Mouse (Mus musculus) hindbrain, embryonic 13.5 days (tissue): ENCODE results near the gene Rbm33. TPM values are rescaled to one million over a fixed set of nuclear protein-coding genes. Genes with fewer than 3 reads are reported as not detected.
A peak's percentile ranks its signal among the peaks of the same experiment; 100 is the strongest.

Source experiments
- ATAC-seq: fragments of 200-750 bp; cut with Nextera tagmentation; 2 replicates; pipeline ENCODE4 v1.8.0; 2017; ENCODE audit warnings: moderate TSS enrichment; ENCODE audit not compliant: low FRiP score
- H3K27ac ChIP-seq: fragments of 300-500 bp; sonication (generic); 2 replicates; pipeline ENCODE4 v1.5.1; 2015; ENCODE audit warnings: inconsistent platforms, mild to moderate bottlenecking, moderate library complexity
- H3K27me3 ChIP-seq: fragments of 300-500 bp; sonication (generic); 2 replicates; pipeline ENCODE4 v1.6.1; 2015; ENCODE audit warnings: mild to moderate bottlenecking, inconsistent platforms
- H3K36me3 ChIP-seq: fragments of 300-500 bp; sonication (generic); 2 replicates; pipeline ENCODE4 v1.6.1; 2015; ENCODE audit warnings: mild to moderate bottlenecking, inconsistent platforms
- H3K4me1 ChIP-seq: fragments of 300-500 bp; sonication (generic); replicated peaks from 2 replicates; pipeline ENCODE4 v1.6.1; 2015; ENCODE audit warnings: inconsistent platforms
- H3K4me2 ChIP-seq: fragments of 300-500 bp; sonication (generic); 2 replicates; pipeline ENCODE4 v1.6.1; 2015; ENCODE audit warnings: inconsistent platforms, mild to moderate bottlenecking, moderate library complexity
- H3K4me3 ChIP-seq: fragments of 300-500 bp; sonication (generic); 2 replicates; pipeline ENCODE4 v1.5.1; 2015; ENCODE audit warnings: mild to moderate bottlenecking, inconsistent platforms
- H3K9ac ChIP-seq: fragments of 300-500 bp; sonication (generic); 2 replicates; pipeline ENCODE4 v1.6.1; 2015; ENCODE audit warnings: mild to moderate bottlenecking, inconsistent platforms
- H3K9me3 ChIP-seq: fragments of 300-500 bp; sonication (generic); 2 replicates; pipeline ENCODE4 v1.6.1; 2016; ENCODE audit warnings: inconsistent platforms
- WGBS: fragments of 180-500 bp; shearing (Covaris S2); methylation state at CpG from one replicate; pipeline ENCODE4 v1.1.7; 2015; 5-methylcytosine and 5-hydroxymethylcytosine counted together
- polyA plus RNA-seq: library from polyadenylated mRNA; unstranded; fragments of >200 nt; fragmentation: Nextera tagmentation; extraction: Ambion mirVana; gene quantifications from 2 replicates; pipeline ENCODE4 v1.2.1, GENCODE M21; 2015

The Rbm33 gene
- polyA plus RNA-seq, result 18.1 and 19.7 TPM in 2 replicates

DNA sequence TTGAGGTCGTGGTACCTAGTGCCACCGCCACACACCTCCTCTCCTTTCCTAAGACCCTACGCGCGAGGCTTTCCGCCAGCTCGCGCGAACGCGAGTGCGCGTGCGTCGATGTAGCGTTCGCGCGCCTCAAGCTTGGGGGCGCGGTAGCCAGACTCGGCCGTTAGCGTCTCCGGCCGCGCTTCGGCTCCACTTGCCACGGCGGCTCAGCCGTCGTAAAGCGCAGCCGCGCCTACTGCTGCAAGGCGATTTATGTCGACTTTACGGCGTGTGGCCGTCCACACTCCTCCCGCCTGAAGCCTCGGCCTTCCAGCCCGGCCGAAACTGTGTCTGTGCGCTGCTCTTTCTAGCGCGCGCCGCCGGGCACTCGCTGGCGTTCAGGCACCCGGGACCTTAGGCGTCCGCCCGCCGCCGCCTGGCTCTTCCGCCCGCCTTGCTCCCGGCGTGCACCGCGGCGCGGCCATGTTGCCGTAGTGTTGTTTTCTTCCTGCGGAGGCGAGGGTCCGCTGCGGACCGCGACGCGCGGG is at the start of gene Rbm33:
Gene Rbm33 (plus strand): TSS at position 400 of the 524 bp plus-strand sequence.
- Histone ChIP-seq H3K4me2 (peak within 1 kb of the TSS; percentile 79), H3K4me3 (peak within 1 kb of the TSS; percentile 95), H3K9ac (peak within 1 kb of the TSS; percentile 100), H3K27me3 (no peaks in the 10 kb centered on the region), H3K27ac (peak within 1 kb of the TSS; percentile 100), H3K4me1 (peaks cover 28% of the 10 kb centered on the region), H3K36me3 (no peaks in the 10 kb centered on the region), H3K9me3 (no peaks in the 10 kb centered on the region)
- peak; percentile 94 for ATAC-seq
- under 1% methylated on average over 76 of the region's 76 CpGs for WGBS

DNA sequence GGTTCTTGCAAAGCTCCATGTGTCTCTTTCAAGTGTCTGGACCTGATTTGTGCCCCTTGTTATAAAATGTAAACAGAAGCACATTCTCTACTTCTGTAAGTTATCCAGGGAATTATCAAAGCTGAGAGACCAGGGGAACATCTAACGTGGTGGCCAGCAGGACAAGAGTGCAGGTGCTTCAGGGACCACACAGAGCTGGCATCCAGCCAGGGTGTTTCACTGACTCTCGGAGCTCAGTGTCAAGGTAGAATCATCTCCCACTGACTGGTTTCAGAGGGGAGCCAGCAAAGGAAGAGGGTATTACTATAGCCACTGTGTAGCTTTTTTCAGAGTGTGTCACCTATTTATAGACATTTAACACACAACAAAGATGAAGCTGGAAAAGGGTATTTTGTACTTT is 49.3 kb upstream of the Rbm33 start:
- Histone ChIP-seq H3K4me2 (no peak overlapping the region), H3K9me3 (no peaks in the 10 kb centered on the region), H3K27me3 (0 out of 2 replicates have a peak, but pooled peaks cover 2% of the 10 kb centered on the region), H3K36me3 (no peaks in the 10 kb centered on the region), H3K27ac (no peak overlapping the region), H3K9ac (no peak overlapping the region), H3K4me3 (no peak overlapping the region), H3K4me1 (no peaks in the 10 kb centered on the region)
- WGBS, result 54% methylated on average over 2 of the region's 2 CpGs
- ATAC-seq, result no peak

DNA sequence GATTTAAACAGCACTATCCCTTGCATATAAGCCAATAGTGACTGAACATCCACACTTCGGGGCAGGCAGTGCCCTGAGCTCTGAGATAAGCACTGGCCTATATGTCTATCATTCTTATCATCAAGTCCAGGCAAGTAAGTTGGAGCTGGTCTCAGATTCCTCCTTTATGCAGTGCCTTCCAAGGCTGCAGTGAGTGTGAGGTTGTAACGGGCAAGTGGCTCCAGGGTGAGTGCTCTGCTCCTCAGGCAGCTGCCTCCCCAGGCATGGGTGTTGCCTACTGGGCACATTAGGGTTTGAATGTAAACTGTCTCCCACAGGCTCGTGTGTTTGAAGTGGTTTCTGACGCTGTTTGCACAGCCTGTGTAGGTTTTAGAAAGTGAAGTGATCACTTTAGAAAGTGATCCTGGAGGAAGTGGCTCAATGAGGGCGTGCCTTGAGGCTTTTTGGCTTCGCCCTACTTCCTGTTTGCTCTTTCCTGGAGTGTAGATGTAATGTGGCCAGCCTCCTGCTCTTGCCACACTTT is 47.4 kb upstream of the Rbm33 start:
- 68% methylated on average over 6 of the region's 6 CpGs for WGBS
- H3K27me3 ChIP-seq, result 0 out of 2 replicates have a peak, but pooled peaks cover 2% of the 10 kb centered on the region
- H3K9me3 ChIP-seq, result no peaks in the 10 kb centered on the region
- ATAC-seq, result no peak
- no peaks in the 10 kb centered on the region for H3K36me3 ChIP-seq
- H3K4me3 ChIP-seq, result no peak overlapping the region
- H3K4me1 ChIP-seq, result 0 out of 2 replicates have a peak, but pooled peaks cover 2% of the 10 kb centered on the region
- no peak overlapping the region for H3K4me2 ChIP-seq
- no peak overlapping the region for H3K27ac ChIP-seq
- H3K9ac ChIP-seq, result no peak overlapping the region

DNA sequence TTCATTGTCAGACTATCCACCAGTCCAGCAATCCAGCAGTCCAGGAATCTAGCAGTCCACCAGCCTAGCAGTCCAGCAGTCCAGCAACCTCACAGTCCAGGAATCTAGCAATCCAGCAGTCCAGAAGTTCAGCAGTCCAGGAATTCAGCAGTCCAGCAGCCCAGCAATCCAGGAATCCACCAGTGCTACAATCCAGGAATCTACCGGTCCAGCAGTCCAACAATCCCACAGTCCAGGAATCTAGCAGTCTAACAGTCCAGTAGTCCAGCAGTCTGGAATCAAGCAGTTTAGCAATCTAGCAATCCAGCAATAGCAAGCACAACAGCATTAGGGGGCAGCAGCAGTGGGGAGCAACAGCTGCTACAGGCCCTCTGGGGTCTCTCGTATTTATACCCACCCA is 44.1 kb upstream of the Rbm33 start:
- no peak for ATAC-seq
- Histone ChIP-seq H3K9ac (no peak overlapping the region), H3K27ac (no peak overlapping the region), H3K9me3 (no peaks in the 10 kb centered on the region), H3K4me3 (no peak overlapping the region), H3K4me2 (no peak overlapping the region), H3K27me3 (no peaks in the 10 kb centered on the region), H3K36me3 (no peaks in the 10 kb centered on the region), H3K4me1 (0 out of 2 replicates have a peak, but pooled peaks cover 2% of the 10 kb centered on the region)
- WGBS, result 88% methylated on average over 2 of the region's 2 CpGs

DNA sequence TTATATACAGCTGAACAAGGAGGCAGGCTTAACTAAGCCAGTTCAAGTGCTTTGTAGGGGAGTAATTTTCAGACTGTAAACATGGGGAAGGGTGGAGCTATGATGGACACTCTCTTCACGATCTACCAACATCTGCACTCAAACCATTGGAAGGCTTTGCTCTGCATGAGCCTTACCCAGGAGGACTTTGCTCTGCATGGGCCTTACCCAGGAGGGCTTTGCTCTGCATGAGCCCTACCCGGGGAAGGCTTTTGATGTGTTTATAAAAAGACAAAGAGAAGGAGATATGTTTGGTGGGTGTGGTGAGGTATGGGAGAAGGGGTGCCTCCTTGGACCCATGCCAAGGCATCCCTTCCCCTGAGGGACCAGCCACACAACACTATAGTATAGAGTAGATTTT is 39.6 kb upstream of the Rbm33 start:
- H3K4me3 ChIP-seq, result no peak overlapping the region
- ATAC-seq, result no peak
- H3K9ac ChIP-seq, result no peak overlapping the region
- no peaks in the 10 kb centered on the region for H3K9me3 ChIP-seq
- H3K27me3 ChIP-seq, result no peaks in the 10 kb centered on the region
- no peak overlapping the region for H3K27ac ChIP-seq
- H3K4me1 ChIP-seq, result 0 out of 2 replicates have a peak, but pooled peaks cover 2% of the 10 kb centered on the region
- WGBS, result 63% methylated on average over 2 of the region's 2 CpGs
- no peaks in the 10 kb centered on the region for H3K36me3 ChIP-seq
- no peak overlapping the region for H3K4me2 ChIP-seq

DNA sequence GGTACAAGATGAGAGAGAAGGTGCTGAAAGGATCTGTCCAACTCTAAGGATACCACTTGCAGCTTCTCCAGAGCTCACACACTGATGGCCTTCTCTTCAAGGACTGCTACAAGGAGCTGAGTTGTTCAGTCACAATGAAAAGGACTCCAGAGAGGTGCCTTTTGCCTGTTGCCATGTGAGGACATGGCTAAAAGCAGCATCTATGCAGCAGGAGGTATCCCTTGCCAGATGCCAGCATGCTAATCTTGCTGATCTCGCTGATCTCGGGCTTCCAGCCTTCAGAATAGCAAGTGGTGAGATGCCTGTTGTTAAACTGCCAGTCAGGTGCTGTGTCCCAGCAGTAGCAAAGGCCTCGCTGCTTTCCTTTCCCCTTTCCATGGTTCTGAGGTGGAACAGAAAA is 27.8 kb upstream of the Rbm33 start:
- no peak overlapping the region for H3K9ac ChIP-seq
- 61% methylated on average over 3 of the region's 3 CpGs for WGBS
- H3K4me1 ChIP-seq, result no peaks in the 10 kb centered on the region
- H3K27me3 ChIP-seq, result no peaks in the 10 kb centered on the region
- H3K4me3 ChIP-seq, result no peak overlapping the region
- no peak for ATAC-seq
- H3K36me3 ChIP-seq, result no peaks in the 10 kb centered on the region
- H3K4me2 ChIP-seq, result no peak overlapping the region
- H3K9me3 ChIP-seq, result no peaks in the 10 kb centered on the region
- no peak overlapping the region for H3K27ac ChIP-seq

DNA sequence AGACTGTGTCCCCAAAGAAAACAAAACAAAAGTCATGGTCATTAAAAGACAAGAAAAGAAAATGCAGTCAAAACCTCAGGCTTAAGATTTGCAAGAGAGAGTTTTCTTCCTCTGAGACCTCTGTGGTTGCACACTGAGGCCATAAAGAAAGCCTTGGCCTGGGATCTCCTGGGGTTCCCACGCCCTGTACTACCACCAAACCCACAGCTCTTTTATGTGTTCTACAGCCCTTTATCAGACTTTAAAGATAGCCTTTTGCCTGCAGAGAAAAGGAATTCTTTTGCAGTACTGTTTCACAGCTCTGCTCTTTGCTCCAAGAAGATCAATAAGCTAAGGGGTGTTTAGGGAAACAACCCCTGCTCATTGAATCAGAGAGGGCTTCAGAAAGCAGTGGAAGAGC is 26.3 kb upstream of the Rbm33 start:
- Histone ChIP-seq H3K4me3 (no peak overlapping the region), H3K4me1 (no peaks in the 10 kb centered on the region), H3K27me3 (no peaks in the 10 kb centered on the region), H3K4me2 (no peak overlapping the region), H3K9me3 (no peaks in the 10 kb centered on the region), H3K9ac (no peak overlapping the region), H3K36me3 (no peaks in the 10 kb centered on the region), H3K27ac (no peak overlapping the region)
- WGBS, result 69% methylated on average over 1 of the region's 1 CpGs
- no peak for ATAC-seq

DNA sequence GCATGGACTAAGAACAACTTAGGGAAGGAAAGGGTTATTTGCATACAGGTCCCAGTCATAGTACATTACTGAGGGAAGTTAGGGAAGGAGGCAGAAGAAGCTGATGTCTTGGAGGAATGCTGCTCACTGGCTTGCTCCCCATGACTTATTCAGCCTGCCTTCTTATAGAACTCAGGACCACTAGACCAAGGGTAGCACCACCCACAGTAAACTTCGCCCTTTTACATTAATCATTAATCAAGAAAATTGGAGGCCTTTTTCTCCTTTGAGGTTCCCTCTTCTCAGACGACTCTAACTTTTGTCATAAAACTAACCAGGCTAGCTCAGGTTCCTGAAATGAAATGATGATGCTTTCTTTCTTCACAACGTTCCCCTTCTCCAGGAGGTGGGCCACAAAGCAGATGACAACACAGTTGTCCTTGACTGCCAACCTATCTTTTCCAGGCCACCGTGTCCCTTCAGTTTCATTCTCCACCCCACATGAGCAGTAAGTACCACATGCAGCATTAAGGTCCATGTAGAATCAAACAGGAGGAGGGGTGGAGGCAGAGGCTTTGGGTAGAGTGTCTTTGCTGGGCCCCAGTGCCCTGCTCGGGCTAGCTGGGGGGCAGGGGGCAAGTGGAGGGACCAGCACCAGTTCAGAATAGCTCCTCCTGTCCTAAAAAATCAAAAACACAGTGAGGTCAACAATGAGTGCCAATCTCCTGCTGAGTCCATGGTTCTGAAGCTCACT is 25.6 kb upstream of the Rbm33 start:
- no peaks in the 10 kb centered on the region for H3K36me3 ChIP-seq
- no peak overlapping the region for H3K4me2 ChIP-seq
- WGBS, result 82% methylated on average over 5 of the region's 5 CpGs
- no peaks in the 10 kb centered on the region for H3K9me3 ChIP-seq
- H3K27me3 ChIP-seq, result no peaks in the 10 kb centered on the region
- H3K9ac ChIP-seq, result no peak overlapping the region
- ATAC-seq, result no peak
- no peaks in the 10 kb centered on the region for H3K4me1 ChIP-seq
- H3K4me3 ChIP-seq, result no peak overlapping the region
- no peak overlapping the region for H3K27ac ChIP-seq

DNA sequence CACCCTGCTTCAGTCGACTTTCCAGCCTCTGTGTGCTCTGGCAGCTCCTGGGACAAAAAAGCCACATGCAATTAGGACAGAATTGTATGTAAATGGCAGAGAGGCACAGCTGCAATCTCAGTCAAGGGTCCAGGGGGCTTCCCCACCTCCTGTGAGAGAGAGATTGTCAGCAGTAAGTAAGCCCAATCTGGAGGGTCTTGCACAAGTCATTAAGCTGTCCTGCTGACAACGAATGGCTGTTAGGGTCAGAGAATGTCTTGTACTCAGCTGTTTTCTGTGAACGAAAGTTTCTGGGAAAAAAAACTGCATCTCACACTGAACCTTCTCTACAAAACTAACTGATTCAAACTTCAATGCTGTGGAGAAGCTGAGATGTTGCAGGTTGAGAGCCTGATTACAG is 24.6 kb upstream of the Rbm33 start:
- no peaks in the 10 kb centered on the region for H3K9me3 ChIP-seq
- no peaks in the 10 kb centered on the region for H3K4me1 ChIP-seq
- H3K9ac ChIP-seq, result no peak overlapping the region
- no peaks in the 10 kb centered on the region for H3K27me3 ChIP-seq
- no peak overlapping the region for H3K4me3 ChIP-seq
- ATAC-seq, result no peak
- no peaks in the 10 kb centered on the region for H3K36me3 ChIP-seq
- 51% methylated on average over 3 of the region's 3 CpGs for WGBS
- no peak overlapping the region for H3K27ac ChIP-seq
- H3K4me2 ChIP-seq, result no peak overlapping the region

DNA sequence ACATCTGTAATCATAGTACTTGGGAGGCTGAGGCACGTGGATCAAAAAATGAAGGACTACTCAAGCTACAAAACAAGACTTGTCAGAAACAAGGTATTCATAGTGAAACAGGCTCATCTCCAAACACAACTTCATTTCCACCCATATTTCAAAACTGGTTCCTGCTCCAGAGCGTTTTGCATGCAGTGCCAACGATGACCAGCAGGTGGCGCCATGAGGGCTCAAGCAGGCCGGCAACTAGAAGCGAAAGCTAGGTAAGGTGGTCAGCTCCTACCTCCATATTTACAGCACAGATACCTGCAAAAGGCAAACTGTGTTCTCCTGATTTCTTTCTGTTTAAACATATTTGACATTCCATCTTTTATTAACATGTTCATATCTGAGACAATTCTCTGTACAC is 22.9 kb upstream of the Rbm33 start:
- H3K9ac ChIP-seq, result no peak overlapping the region
- WGBS, result 4% methylated on average over 6 of the region's 6 CpGs
- H3K27me3 ChIP-seq, result no peaks in the 10 kb centered on the region
- no peaks in the 10 kb centered on the region for H3K36me3 ChIP-seq
- H3K27ac ChIP-seq, result no peak overlapping the region
- H3K4me3 ChIP-seq, result no peak overlapping the region
- H3K9me3 ChIP-seq, result no peaks in the 10 kb centered on the region
- no peak overlapping the region for H3K4me2 ChIP-seq
- H3K4me1 ChIP-seq, result no peaks in the 10 kb centered on the region
- no peak for ATAC-seq

DNA sequence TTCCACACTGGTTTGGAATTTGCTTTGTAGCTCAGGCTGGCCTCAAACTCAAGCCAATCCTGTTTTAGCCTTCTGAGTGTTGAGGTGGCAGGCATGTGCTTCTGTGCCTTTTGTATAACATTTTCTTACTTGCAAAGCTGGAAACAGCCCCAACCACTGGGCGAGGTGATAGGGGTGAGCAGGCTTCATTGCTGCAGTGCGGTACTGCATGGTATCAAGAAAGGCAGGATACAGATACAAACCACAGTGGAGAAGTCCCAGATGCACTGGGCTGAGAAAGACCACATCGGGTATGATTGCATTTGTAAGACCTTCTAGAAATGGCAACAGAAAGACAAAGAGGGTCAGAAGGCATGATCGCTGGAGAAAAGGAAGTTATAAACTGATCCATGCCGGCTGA is 18.8 kb upstream of the Rbm33 start:
- 87% methylated on average over 5 of the region's 5 CpGs for WGBS
- Histone ChIP-seq H3K9me3 (no peaks in the 10 kb centered on the region), H3K36me3 (no peaks in the 10 kb centered on the region), H3K4me3 (no peak overlapping the region), H3K4me1 (no peaks in the 10 kb centered on the region), H3K9ac (no peak overlapping the region), H3K27ac (no peak overlapping the region), H3K27me3 (no peaks in the 10 kb centered on the region), H3K4me2 (no peak overlapping the region)
- no peak for ATAC-seq

DNA sequence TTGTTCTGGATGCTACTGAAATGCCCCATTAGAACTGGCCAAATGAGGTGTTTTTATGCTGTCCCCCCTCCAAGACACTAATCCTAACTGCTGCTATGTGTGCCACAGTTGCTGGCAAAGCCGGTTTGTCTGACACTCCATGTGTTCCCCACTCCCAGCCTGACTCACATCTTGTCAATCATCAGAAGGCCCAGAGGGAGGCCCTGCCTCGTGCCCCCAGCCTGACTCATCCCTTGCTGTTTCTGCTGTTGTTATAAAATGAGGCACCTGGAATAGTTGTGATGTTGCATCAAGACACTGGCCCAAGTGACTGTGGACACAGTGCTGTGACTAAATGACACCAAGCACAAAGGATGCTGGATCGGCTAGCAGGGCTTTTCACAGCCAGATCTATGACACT is 18.2 kb upstream of the Rbm33 start:
- Histone ChIP-seq H3K36me3 (no peaks in the 10 kb centered on the region), H3K27ac (no peak overlapping the region), H3K27me3 (no peaks in the 10 kb centered on the region), H3K4me2 (no peak overlapping the region), H3K4me1 (no peaks in the 10 kb centered on the region), H3K4me3 (no peak overlapping the region), H3K9ac (no peak overlapping the region), H3K9me3 (no peaks in the 10 kb centered on the region)
- 63% methylated on average over 3 of the region's 3 CpGs for WGBS
- ATAC-seq, result no peak

DNA sequence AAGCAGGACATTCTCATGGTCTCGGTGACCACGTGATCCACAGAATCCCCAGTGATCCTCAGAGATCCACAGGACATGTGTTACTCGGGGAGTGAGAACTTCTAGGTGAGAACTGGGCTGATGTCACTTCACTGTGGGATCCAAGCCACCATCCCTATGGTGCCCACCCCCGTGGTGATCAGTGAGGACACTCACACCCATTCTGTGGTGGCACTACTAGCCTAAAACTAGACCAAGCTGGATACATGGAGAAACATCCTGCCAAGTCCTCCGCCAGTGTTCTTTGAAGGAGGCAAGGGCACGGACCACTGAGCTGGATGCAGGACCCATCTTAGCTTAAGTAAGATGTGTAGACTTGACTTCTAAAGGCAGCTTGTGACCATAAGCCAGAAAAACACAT is 17.6 kb upstream of the Rbm33 start:
- H3K9ac ChIP-seq, result no peak overlapping the region
- H3K4me1 ChIP-seq, result no peaks in the 10 kb centered on the region
- no peaks in the 10 kb centered on the region for H3K27me3 ChIP-seq
- H3K27ac ChIP-seq, result no peak overlapping the region
- no peak for ATAC-seq
- H3K9me3 ChIP-seq, result no peaks in the 10 kb centered on the region
- H3K4me3 ChIP-seq, result no peak overlapping the region
- WGBS, result 86% methylated on average over 6 of the region's 6 CpGs
- H3K4me2 ChIP-seq, result no peak overlapping the region
- H3K36me3 ChIP-seq, result no peaks in the 10 kb centered on the region
